Mouse (Mus musculus) hindbrain, embryonic 14.5 days (tissue): ENCODE measurements at regions not wholly inside any gene's neighbourhood (a gene's known extent, or its start where the extent isn't known, plus 50 kb on each side); places are given as distances from the start of the nearest gene placed in this dataset.

Experiments
- ATAC-seq: fragments of 200-750 bp; cut with Nextera tagmentation; 2 replicates; pipeline ENCODE4 v1.8.0; 2017; ENCODE audit warnings: moderate number of reproducible peaks, mild to moderate bottlenecking, moderate TSS enrichment, moderate library complexity; ENCODE audit not compliant: low FRiP score
- DNase-seq: peaks from one replicate; pipeline ENCODE4 v3.0.0-alpha.2; 2015; ENCODE audit warnings: low spot score
- H3K27ac ChIP-seq: fragments of 300-500 bp; sonication (generic); 2 replicates; pipeline ENCODE4 v1.5.1; 2014; ENCODE audit warnings: mild to moderate bottlenecking, moderate library complexity
- H3K27me3 ChIP-seq: fragments of 300-500 bp; sonication (generic); 2 replicates; pipeline ENCODE4 v1.6.1; 2014; ENCODE audit warnings: mild to moderate bottlenecking, low read length, mixed read lengths; ENCODE audit not compliant: control insufficient read depth, insufficient read depth
- H3K36me3 ChIP-seq: fragments of 300-500 bp; sonication (generic); replicated peaks from 2 replicates; pipeline ENCODE4 v1.6.1; 2014; ENCODE audit not compliant: control insufficient read depth, insufficient read depth
- H3K4me1 ChIP-seq: fragments of 300-500 bp; sonication (generic); replicated peaks from 2 replicates; pipeline ENCODE4 v1.6.1; 2014; ENCODE audit warnings: antibody characterized with exemption, low read length, mixed read lengths; ENCODE audit not compliant: control insufficient read depth, insufficient read depth
- H3K4me2 ChIP-seq: fragments of 300-500 bp; sonication (generic); replicated peaks from 2 replicates; pipeline ENCODE4 v1.6.1; 2014; ENCODE audit warnings: mild to moderate bottlenecking, moderate library complexity
- H3K4me3 ChIP-seq: fragments of 300-500 bp; sonication (generic); replicated peaks from 2 replicates; pipeline ENCODE4 v1.5.1; 2014; ENCODE audit warnings: mild to moderate bottlenecking, low read length
- H3K9ac ChIP-seq: fragments of 300-500 bp; sonication (generic); 2 replicates; pipeline ENCODE4 v1.6.1; 2014
- H3K9me3 ChIP-seq: fragments of 300-500 bp; sonication (generic); 2 replicates; pipeline ENCODE4 v1.6.1; 2016; ENCODE audit warnings: low read length; ENCODE audit not compliant: control insufficient read depth
- WGBS: fragments of 180-500 bp; shearing (Covaris S2); extraction: QIAGEN DNeasy Blood & Tissue Kit; methylation state at CpG from one replicate; pipeline ENCODE4 v1.1.7; 2014; 5-methylcytosine and 5-hydroxymethylcytosine counted together

DNA sequence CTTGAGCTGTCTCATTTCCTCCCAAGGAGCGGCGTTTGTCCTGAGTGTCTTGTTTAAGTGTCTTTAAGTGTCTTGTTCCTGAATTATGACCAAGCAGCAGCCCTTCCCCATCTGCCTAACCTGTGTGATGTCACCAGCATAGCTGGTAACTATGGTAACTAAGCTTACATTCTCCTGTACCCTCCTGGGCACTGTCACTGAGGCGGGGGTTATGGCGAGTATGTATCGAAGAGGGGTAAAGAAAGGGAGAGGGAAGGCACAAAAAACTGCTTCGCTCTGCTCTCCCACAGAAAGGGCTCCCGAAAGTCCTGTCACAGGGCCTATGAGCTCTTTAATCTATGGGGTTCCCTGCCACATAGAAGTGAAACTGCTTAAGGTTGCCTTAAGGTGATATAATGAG is 89.6 kb downstream of the Ppp4r2 start:
- no peaks in the 10 kb centered on the region for H3K4me1 ChIP-seq
- H3K9ac ChIP-seq = no peak overlapping the region
- no peak for ATAC-seq
- H3K27ac ChIP-seq = no peak overlapping the region
- H3K4me3 ChIP-seq = no peak overlapping the region
- no peaks in the 10 kb centered on the region for H3K9me3 ChIP-seq
- H3K36me3 ChIP-seq = no peaks in the 10 kb centered on the region
- no peaks in the 10 kb centered on the region for H3K27me3 ChIP-seq
- DNase-seq = no peak
- H3K4me2 ChIP-seq = no peak overlapping the region
- WGBS = 78% methylated on average over 7 of the region's 7 CpGs

DNA sequence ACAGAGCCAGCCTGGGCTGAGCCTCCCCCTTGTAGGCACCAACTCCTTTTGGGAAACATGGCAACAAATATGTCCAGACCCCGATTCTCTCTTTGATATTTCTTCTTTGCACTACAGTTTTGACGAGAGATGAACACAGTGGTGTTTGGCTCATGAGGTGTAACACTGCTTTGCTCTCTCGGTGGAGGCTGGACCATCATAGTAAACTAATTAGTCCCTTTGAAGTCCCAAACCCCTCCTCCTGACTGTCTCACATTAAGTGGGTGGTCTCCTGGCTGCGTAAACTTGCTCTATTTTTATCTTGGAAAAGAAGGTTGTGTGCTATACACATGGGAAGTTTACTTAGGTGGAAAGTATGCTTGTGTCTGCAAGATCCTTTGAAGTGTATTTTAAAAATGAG is 90.3 kb downstream of the Ppp4r2 start:
- Histone ChIP-seq H3K36me3 (no peaks in the 10 kb centered on the region), H3K9me3 (no peaks in the 10 kb centered on the region), H3K4me2 (no peak overlapping the region), H3K4me1 (no peaks in the 10 kb centered on the region), H3K4me3 (no peak overlapping the region), H3K27ac (no peak overlapping the region), H3K27me3 (no peaks in the 10 kb centered on the region), H3K9ac (no peak overlapping the region)
- 65% methylated on average over 4 of the region's 4 CpGs for WGBS
- ATAC-seq (no peak), DNase-seq (no peak)

DNA sequence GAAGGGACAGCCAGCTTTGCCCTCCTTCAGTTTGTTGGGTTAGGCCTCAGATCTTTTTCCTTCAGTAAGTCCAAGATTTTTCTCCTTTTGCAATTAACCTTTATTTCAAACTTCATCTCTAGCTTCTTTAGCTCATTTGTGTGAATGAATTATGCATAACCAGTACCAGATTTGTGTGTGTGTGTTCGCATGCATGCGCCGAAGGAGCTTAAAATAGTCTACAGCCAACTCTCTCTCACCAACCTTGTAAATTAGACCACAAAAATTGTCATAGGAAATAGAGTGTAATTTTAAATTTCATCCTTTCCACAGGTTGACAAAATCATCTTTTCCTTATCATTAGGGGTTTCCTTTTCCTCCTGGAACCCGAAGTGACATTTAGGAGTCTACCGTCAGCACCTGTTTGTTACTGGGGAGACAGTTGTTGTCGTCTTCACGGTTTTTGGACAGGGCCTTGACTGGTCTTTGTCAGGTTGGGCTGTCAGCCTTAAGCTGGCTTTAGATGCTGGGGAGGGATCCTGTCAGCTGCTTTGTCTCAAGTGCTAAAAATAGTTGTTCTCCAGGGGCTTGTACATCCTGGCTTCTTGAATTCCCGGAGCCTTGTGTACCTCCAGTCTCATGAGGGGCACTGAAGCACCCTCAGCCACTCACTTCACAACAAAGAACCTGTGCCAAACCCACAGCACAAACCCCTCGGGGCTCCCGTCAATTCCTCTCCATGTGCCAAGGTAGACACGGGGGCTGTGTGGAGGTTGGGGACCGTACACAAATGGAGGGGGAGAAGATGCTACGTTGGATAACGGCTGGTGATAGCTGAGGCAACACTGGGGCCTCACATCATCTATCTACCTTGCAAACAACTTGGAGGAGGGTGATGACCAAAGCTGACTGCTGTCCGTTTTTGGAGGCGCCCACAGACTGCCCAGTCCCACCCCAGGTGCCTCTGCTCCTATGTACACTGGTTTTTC is 95.7 kb downstream of the Ppp4r2 start:
- Histone ChIP-seq H3K4me2 (no peak overlapping the region), H3K27ac (no peak overlapping the region), H3K9ac (no peak overlapping the region), H3K27me3 (no peaks in the 10 kb centered on the region), H3K4me1 (no peaks in the 10 kb centered on the region), H3K9me3 (no peaks in the 10 kb centered on the region), H3K4me3 (no peak overlapping the region), H3K36me3 (no peaks in the 10 kb centered on the region)
- DNase-seq = no peak
- 79% methylated on average over 16 of the region's 16 CpGs for WGBS
- ATAC-seq = no peak

DNA sequence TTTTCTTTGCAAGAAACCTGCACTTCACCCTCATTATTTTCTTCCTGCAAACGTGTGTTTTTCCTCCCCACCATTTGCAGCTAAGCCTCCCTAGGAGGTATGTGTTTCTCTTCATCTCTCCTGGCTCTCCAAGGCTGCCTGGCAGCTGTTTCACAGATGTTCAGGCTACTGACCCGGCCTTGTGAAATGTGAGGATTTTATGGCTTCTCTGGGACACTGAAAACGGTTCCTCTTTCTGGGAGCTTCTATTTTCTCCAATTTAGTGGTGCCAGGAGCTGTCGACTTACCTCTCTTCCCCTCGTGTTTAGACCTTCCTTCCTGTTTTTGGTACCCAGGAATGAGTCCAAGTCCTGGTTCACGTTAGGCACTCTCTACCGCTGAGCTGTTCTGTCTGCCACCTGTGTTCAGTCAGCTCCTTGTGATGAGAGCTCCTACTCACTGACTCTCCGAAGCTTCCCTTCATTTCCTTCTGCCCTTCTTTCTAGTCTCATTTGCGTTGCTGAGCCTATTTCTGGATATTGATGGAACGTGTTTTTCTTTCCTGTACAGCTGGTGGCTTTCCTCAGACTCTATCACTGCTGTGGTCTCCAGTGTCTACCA is 96.4 kb downstream of the Ppp4r2 start:
- no peaks in the 10 kb centered on the region for H3K36me3 ChIP-seq
- no peak overlapping the region for H3K9ac ChIP-seq
- H3K4me3 ChIP-seq = no peak overlapping the region
- no peaks in the 10 kb centered on the region for H3K27me3 ChIP-seq
- DNase-seq = no peak
- H3K9me3 ChIP-seq = no peaks in the 10 kb centered on the region
- no peaks in the 10 kb centered on the region for H3K4me1 ChIP-seq
- H3K27ac ChIP-seq = no peak overlapping the region
- no peak for ATAC-seq
- WGBS = 75% methylated on average over 10 of the region's 10 CpGs
- H3K4me2 ChIP-seq = no peak overlapping the region

DNA sequence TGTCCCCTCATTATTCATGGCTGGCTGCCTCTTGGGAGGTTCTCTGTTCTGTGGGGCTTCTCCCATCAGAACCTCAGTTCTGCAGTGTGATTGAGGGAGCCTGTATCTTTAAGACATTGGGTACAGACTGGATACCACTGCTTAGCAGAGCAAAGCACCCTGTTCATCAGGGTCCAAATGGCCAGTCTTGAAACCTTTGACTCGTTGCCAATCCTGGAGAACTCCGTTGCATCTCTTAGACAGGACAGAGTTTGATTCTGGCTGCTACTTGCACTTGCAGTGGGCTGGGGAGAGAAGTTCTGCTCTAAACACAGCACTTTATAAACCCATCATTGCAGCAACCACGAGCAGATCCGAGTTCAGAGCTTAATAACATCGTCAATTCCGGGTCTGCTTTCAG is 97.3 kb downstream of the Ppp4r2 start:
- Histone ChIP-seq H3K4me2 (no peak overlapping the region), H3K36me3 (no peaks in the 10 kb centered on the region), H3K27ac (no peak overlapping the region), H3K27me3 (no peaks in the 10 kb centered on the region), H3K4me1 (no peaks in the 10 kb centered on the region), H3K9ac (no peak overlapping the region), H3K9me3 (no peaks in the 10 kb centered on the region), H3K4me3 (no peak overlapping the region)
- 84% methylated on average over 6 of the region's 6 CpGs for WGBS
- DNase-seq (no peak), ATAC-seq (no peak)

DNA sequence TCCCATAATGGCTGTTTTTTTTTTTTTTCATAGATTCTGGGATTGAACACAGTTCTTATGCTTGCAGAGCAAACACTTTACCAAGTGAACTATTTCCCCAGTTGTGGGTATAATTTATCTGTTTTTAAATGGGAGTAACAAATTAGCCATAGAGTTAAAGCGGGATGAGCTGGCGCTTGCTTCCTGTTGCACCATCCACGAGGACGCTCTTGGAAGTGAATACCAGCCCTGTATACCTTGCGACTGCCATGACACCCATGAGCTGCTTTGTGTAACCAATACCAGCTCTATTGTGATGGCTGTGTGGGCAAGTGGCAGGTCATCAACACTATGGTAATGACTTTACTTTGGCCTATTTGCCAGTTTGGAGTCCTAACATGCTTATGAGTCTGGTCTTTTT is 101.0 kb downstream of the Ppp4r2 start:
- Histone ChIP-seq H3K9ac (no peak overlapping the region), H3K4me1 (no peaks in the 10 kb centered on the region), H3K4me2 (no peak overlapping the region), H3K4me3 (no peak overlapping the region), H3K27ac (no peak overlapping the region), H3K27me3 (no peaks in the 10 kb centered on the region), H3K36me3 (no peaks in the 10 kb centered on the region), H3K9me3 (no peaks in the 10 kb centered on the region)
- DNase-seq (no peak), ATAC-seq (no peak)
- 91% methylated on average over 5 of the region's 5 CpGs for WGBS

DNA sequence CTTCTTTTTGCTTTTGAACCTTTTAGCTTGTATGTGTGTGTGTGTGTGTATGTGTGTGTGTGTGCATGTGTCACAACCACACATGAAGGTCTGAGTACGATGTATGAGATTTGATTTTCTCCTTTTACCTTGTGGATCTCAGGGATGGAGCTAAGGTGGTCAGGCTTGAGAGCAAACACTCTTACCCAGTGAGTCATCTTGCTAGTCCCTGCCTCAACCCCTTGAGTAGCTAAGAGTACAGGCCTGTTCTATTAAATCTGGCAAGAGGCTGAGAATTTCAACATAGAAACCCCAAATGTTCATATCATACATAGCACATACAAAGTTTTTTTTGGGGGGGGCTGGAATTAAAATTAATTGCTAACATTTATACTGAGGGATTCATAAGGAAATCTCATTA is 104.4 kb downstream of the Ppp4r2 start:
- H3K9ac ChIP-seq = no peak overlapping the region
- H3K27ac ChIP-seq = no peak overlapping the region
- no peak for DNase-seq
- no peaks in the 10 kb centered on the region for H3K4me1 ChIP-seq
- H3K4me2 ChIP-seq = no peak overlapping the region
- H3K4me3 ChIP-seq = no peak overlapping the region
- no peak for ATAC-seq
- H3K9me3 ChIP-seq = no peaks in the 10 kb centered on the region
- no peaks in the 10 kb centered on the region for H3K36me3 ChIP-seq
- H3K27me3 ChIP-seq = no peaks in the 10 kb centered on the region
- WGBS = 98% methylated on average over 1 of the region's 1 CpGs

DNA sequence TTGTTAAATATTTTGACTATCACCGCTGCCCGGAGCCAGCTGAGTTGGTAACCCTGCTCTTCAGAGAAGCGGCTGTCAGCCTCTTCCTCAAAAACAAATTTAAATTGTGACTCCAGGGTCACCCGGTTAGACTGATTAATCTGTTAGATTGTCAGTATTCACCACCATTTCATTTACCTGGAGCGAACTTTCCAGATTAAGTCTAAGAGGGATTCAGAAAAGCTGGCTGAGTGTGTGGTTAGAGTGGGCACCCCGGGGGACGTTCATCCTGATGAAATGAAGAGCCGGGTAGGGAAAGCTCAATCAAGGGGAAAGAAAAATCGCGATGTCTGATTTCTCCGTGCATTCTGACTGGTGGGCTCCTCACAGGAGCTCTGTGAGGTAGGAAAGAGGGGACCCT is 105.0 kb downstream of the Ppp4r2 start:
- Histone ChIP-seq H3K36me3 (no peaks in the 10 kb centered on the region), H3K4me1 (no peaks in the 10 kb centered on the region), H3K27ac (no peak overlapping the region), H3K4me3 (no peak overlapping the region), H3K27me3 (no peaks in the 10 kb centered on the region), H3K4me2 (no peak overlapping the region), H3K9ac (no peak overlapping the region), H3K9me3 (no peaks in the 10 kb centered on the region)
- DNase-seq = no peak
- 52% methylated on average over 11 of the region's 11 CpGs for WGBS
- ATAC-seq = no peak

DNA sequence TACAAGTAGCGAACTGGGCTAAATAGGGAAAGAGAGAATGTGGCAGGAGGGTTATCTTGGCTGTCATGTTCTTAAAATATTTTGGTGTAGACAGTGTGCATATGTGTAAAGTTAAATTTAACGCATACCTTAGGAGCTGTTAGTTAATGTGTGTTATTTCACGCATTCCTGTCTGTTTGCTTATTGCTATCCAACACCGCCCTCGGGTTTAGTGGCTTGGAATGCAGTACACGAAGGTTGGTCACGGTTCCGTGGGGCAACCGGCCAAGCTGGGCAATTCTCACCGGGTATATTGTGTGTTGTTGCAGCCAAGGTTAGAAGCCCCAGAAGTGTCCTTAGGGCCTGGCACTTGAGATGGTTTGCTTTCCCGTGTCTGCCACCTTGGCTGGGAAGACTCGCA is 105.6 kb downstream of the Ppp4r2 start:
- WGBS = 68% methylated on average over 12 of the region's 12 CpGs
- ATAC-seq = no peak

More for the DNA sequence above, 105.6 kb downstream of the Ppp4r2 start:
- no peaks in the 10 kb centered on the region for H3K27me3 ChIP-seq
- no peaks in the 10 kb centered on the region for H3K4me1 ChIP-seq
- no peak overlapping the region for H3K9ac ChIP-seq
- DNase-seq = no peak
- H3K9me3 ChIP-seq = no peaks in the 10 kb centered on the region
- H3K36me3 ChIP-seq = no peaks in the 10 kb centered on the region
- no peak overlapping the region for H3K4me2 ChIP-seq
- no peak overlapping the region for H3K4me3 ChIP-seq
- no peak overlapping the region for H3K27ac ChIP-seq
